Mouse (Mus musculus) thymus, adult 2 months (tissue): ENCODE measurements around the gene Tomm40l.

ENCODE experiments used
- CTCF ChIP-seq: fragments of 200-500 bp; IDR thresholded peaks from 2 replicates; pipeline ENCODE4 v1.5.1; 2012; ENCODE audit warnings: mild to moderate bottlenecking, control low read depth, low read length, moderate library complexity, borderline replicate concordance; ENCODE audit not compliant: control insufficient read depth, poor library complexity, insufficient read depth; ENCODE audit errors: extremely low read depth
- POLR2A ChIP-seq: fragments of 200-500 bp; IDR thresholded peaks from 2 replicates; pipeline ENCODE4 v1.6.1; 2012; ENCODE audit warnings: mild to moderate bottlenecking, low read length, control low read depth, moderate library complexity; ENCODE audit not compliant: control insufficient read depth, poor library complexity, insufficient read depth; ENCODE audit errors: extremely low read depth

- no peak for TF ChIP-seq POLR2A
- TF ChIP-seq CTCF, result no peak
Measured at GRCm38 (mm10) chr1:171221281-171222193, 777 bp downstream of the Tomm40l start.
